Mouse (Mus musculus) liver, embryonic 14.5 days (tissue): ENCODE measurements around the gene Olfr463.

Experiments used
- CTCF ChIP-seq: IDR thresholded peaks from 2 replicates; pipeline ENCODE4 v1.5.1; 2016; ENCODE audit warnings: antibody characterized with exemption, low read depth, control low read depth
- EP300 ChIP-seq: IDR thresholded peaks from 2 replicates; pipeline ENCODE4 v1.6.1; 2016; ENCODE audit warnings: antibody characterized with exemption, low read depth

GRCm38 (mm10) chr11:87892168-87892567, 5.0 kb downstream of the Olfr463 start, which contains the start of gene Olfr462:
- no peak for TF ChIP-seq CTCF
- TF ChIP-seq EP300 = no peak
